33 mouse cellular contexts compared by ENCODE assay signal in the genomic region with DNA sequence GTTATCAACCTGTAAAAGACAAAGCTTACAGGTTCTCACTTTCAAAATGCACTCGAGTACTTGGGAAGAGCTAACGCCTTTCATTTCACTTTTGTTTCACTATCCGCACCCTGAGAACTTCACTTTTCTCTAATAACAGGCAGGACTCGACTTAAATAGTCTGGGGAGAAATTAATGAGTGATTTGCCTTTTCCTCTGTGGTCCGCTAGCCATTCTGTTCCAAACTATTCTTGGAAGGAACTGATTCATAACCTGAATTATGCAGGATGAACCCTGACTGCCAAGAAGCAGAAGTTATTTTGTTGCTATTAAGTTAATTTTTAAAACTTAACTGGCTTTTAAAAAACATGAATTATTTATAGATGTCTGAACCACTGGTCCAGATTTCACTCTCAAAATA. TPM values are rescaled to one million over a fixed set of nuclear protein-coding genes. Genes with fewer than 3 reads are reported as not detected.
DNase-seq lines count a peak whose midpoint lies in the region; ATAC-seq and TF ChIP-seq lines count a peak whose summit lies in the region.
"Had no signal": no experiment of that assay in that cellular context is flagged by ENCODE, and none has a peak within 500 bp of the region (broad histone marks: within the 10 kb centered on the region; RNA-seq: fewer than 3 reads in every experiment).

No protein-coding gene starts in this region.

- no peak overlapping the region for H3K4me3 ChIP-seq in heart, adult 2 months
- H3K4me3 ChIP-seq in CH12.LX (replicated peaks in 1 of 3; ENCODE audit: low read depth in 2 of 3, low read length in 2 of 3, poor library complexity in 1 of 3) = no peak overlapping the region
- no peak overlapping the region for H3K4me3 ChIP-seq in hindbrain, embryonic 16.5 days (ENCODE audit: low read length)
- H3K4me3 ChIP-seq in embryonic facial prominence, embryonic 10.5 days = no peak overlapping the region
- H3K4me3 ChIP-seq: embryonic facial prominence, embryonic 12.5 days; embryonic facial prominence, embryonic 15.5 days; erythroblast, embryonic 14.5 days; forebrain, embryonic 13.5 days; hindbrain, embryonic 13.5 days had no signal

- H3K9ac ChIP-seq in heart, adult 2 months (ENCODE audit: low read depth, low read length) = no peak overlapping the region
- H3K9ac ChIP-seq in CH12.LX (ENCODE audit: insufficient read depth, low read depth) = no peak overlapping the region; the same call in 1 of the 2 replicates
- no peak overlapping the region for H3K9ac ChIP-seq in hindbrain, embryonic 16.5 days (ENCODE audit: low read depth, low read length)
- H3K9ac ChIP-seq: embryonic facial prominence, embryonic 12.5 days; embryonic facial prominence, embryonic 15.5 days; forebrain, embryonic 13.5 days; hindbrain, embryonic 13.5 days had no signal

- dilution Hi-C loops in CH12.LX (cut with MboI; ENCODE audit: extremely low pct_ligation_motif_present, extremely low pct_unique_long_range_greater_than_20kb, low sequenced_read_pairs) = no loop called here

- no peaks in the 10 kb centered on the region for H3K4me1 ChIP-seq in heart, adult 2 months (ENCODE audit: control insufficient read depth, insufficient read depth, low read length)
- H3K4me1 ChIP-seq in CH12.LX (ENCODE audit: control insufficient read depth in 1 of 2, insufficient read depth in 2 of 2) = no peaks in the 10 kb centered on the region
- H3K4me1 ChIP-seq in hindbrain, embryonic 16.5 days (ENCODE audit: control insufficient read depth, insufficient read depth, low read depth, low read length) = no peaks in the 10 kb centered on the region
- no peaks in the 10 kb centered on the region for H3K4me1 ChIP-seq in embryonic facial prominence, embryonic 10.5 days
- H3K4me1 ChIP-seq: embryonic facial prominence, embryonic 12.5 days; embryonic facial prominence, embryonic 15.5 days; forebrain, embryonic 13.5 days; hindbrain, embryonic 13.5 days had no signal

- intact Hi-C loops in heart, adult 2 months (cut with DNase I) = loop anchor here (10.0 kb wide), 1 partner anchor 99 kb away; no protein-coding TSS in a partner anchor

- no peaks in the 10 kb centered on the region for H3K79me2 ChIP-seq in heart, adult 2 months (replicated peaks; ENCODE audit: control insufficient read depth, insufficient read depth, low read length)
- no peaks in the 10 kb centered on the region for H3K79me2 ChIP-seq in CH12.LX (replicated peaks; ENCODE audit: control insufficient read depth, extremely low read depth, insufficient read depth, poor library complexity, severe bottlenecking)

- TF ChIP-seq RAD21 in CH12.LX (IDR thresholded peaks at IDR 0.05; ENCODE audit: low read depth, low read length) = no peak

- no peaks in the 10 kb centered on the region for H3K36me3 ChIP-seq in heart, adult 2 months (ENCODE audit: control insufficient read depth, insufficient read depth, low read length)
- H3K36me3 ChIP-seq in CH12.LX (replicated peaks in 1 of 2; ENCODE audit: control insufficient read depth in 1 of 2, insufficient read depth in 1 of 2, low read length in 1 of 2) = no peaks in the 10 kb centered on the region
- no peaks in the 10 kb centered on the region for H3K36me3 ChIP-seq in hindbrain, embryonic 16.5 days (ENCODE audit: control insufficient read depth, insufficient read depth, low read length)
- no peaks in the 10 kb centered on the region for H3K36me3 ChIP-seq in embryonic facial prominence, embryonic 10.5 days (replicated peaks)
- H3K36me3 ChIP-seq: embryonic facial prominence, embryonic 12.5 days; embryonic facial prominence, embryonic 15.5 days; G1E; hindbrain, embryonic 13.5 days had no signal

- DNase-seq in heart, adult 11 months = peak; percentile 77
- no peak for DNase-seq in heart, adult 2 months
- DNase-seq in 3T3-L1 (ENCODE audit: low read depth, low spot score) (peak; percentile 25), CH12.LX (ENCODE audit: extremely low read depth) (no peak), adipocyte (ENCODE audit: low spot score) (peak; percentile 18)
- no peak for DNase-seq in embryonic facial prominence, embryonic 10.5 days (ENCODE audit: low spot score)
- DNase-seq in right cerebral cortex, adult 18-20 months = no peak
- DNase-seq: adrenal gland, postnatal 10 days; adrenal gland, postnatal 36 days; cerebellum, adult 18-20 months; cerebellum, adult 9-10 months; cerebellum, postnatal 14 days; gastrocnemius, postnatal 14 days; kidney, adult 8-10 months had no signal

- TF ChIP-seq POLR2A in heart, adult 2 months (IDR thresholded peaks at IDR 0.05; ENCODE audit: insufficient read depth, low read depth, low read length) = no peak
- no peak for TF ChIP-seq POLR2A in CH12.LX (IDR thresholded peaks at IDR 0.05; ENCODE audit: low read depth, low read length)

- no peaks in the 10 kb centered on the region for H3K9me3 ChIP-seq in CH12.LX (replicated peaks; ENCODE audit: low read length)
- H3K9me3 ChIP-seq in hindbrain, embryonic 16.5 days (ENCODE audit: control insufficient read depth, low read length) = no peaks in the 10 kb centered on the region
- no peaks in the 10 kb centered on the region for H3K9me3 ChIP-seq in embryonic facial prominence, embryonic 10.5 days
- H3K9me3 ChIP-seq: embryonic facial prominence, embryonic 12.5 days; embryonic facial prominence, embryonic 15.5 days; forebrain, embryonic 13.5 days; G1E; hindbrain, embryonic 13.5 days had no signal

- no peak for TF ChIP-seq EP300 in heart, adult 2 months (IDR thresholded peaks at IDR 0.05; ENCODE audit: insufficient read depth, low read depth, low read length)
- no peak for TF ChIP-seq EP300 in CH12.LX (IDR thresholded peaks at IDR 0.05; ENCODE audit: low read length)

- no peak overlapping the region for H3K27ac ChIP-seq in heart, adult 2 months
- no peak overlapping the region for H3K27ac ChIP-seq in CH12.LX (ENCODE audit: insufficient read depth, low read depth)
- H3K27ac ChIP-seq in hindbrain, embryonic 16.5 days (ENCODE audit: low read depth, low read length) = no peak overlapping the region
- no peak overlapping the region for H3K27ac ChIP-seq in embryonic facial prominence, embryonic 10.5 days (replicated peaks)
- H3K27ac ChIP-seq: embryonic facial prominence, embryonic 12.5 days; embryonic facial prominence, embryonic 15.5 days; forebrain, embryonic 13.5 days; hindbrain, embryonic 13.5 days; hindbrain, postnatal 0 days had no signal

- no peak for ATAC-seq in hindbrain, embryonic 16.5 days
- ATAC-seq: activated CD4-positive, CD25-positive, alpha-beta regulatory T cell, adult 4 months; forebrain, embryonic 13.5 days; forebrain, embryonic 16.5 days; hindbrain, postnatal 0 days; inflammation-experienced regulatory T-cells, adult 6 months; intestine, postnatal 0 days had no signal

- in situ Hi-C loops in CH12.LX (cut with MboI; ENCODE audit: low pct_ligation_motif_present, low pct_unique_long_range_greater_than_20kb, low sequenced_read_pairs) = no loop called here

- peak overlapping the region; percentile 21; the same call in 1 of the 2 replicates for H3K4me2 ChIP-seq in CH12.LX (ENCODE audit: insufficient read depth, low read depth, poor library complexity, severe bottlenecking)
- H3K4me2 ChIP-seq in hindbrain, embryonic 16.5 days (ENCODE audit: low read length) = no peak overlapping the region
- H3K4me2 ChIP-seq: embryonic facial prominence, embryonic 12.5 days; embryonic facial prominence, embryonic 15.5 days; forebrain, embryonic 13.5 days; heart, embryonic 11.5 days; hindbrain, embryonic 13.5 days had no signal

- no peaks in the 10 kb centered on the region for H3K27me3 ChIP-seq in heart, adult 2 months (ENCODE audit: control insufficient read depth, insufficient read depth, low read length)
- no peaks in the 10 kb centered on the region for H3K27me3 ChIP-seq in CH12.LX (replicated peaks)
- peaks cover 2% of the 10 kb centered on the region; the same call in 1 of the 2 replicates for H3K27me3 ChIP-seq in hindbrain, embryonic 16.5 days (replicated peaks; ENCODE audit: control insufficient read depth, insufficient read depth, low read length)
- H3K27me3 ChIP-seq in embryonic facial prominence, embryonic 10.5 days (replicated peaks; ENCODE audit: low read depth, poor library complexity, severe bottlenecking) = peaks cover 70% of the 10 kb centered on the region
- H3K27me3 ChIP-seq: embryonic facial prominence, embryonic 12.5 days; embryonic facial prominence, embryonic 15.5 days had no signal

- TF ChIP-seq CTCF in heart, adult 2 months (IDR thresholded peaks at IDR 0.05) = no peak
- no peak for TF ChIP-seq CTCF in CH12.LX (conservative IDR thresholded peaks at IDR 0.05 in 1 of 2, IDR thresholded peaks at IDR 0.05 in 1 of 2; ENCODE audit: low read depth in 2 of 2, low read length in 2 of 2)

- WGBS in heart, adult 2 months = 39% methylated on average over 5 of the region's 5 CpGs
- WGBS in hindbrain, embryonic 16.5 days = 67% methylated on average over 5 of the region's 5 CpGs
- WGBS in embryonic facial prominence, embryonic 10.5 days = 74% methylated on average over 5 of the region's 5 CpGs

TF ChIP-seq in CH12.LX, 34 proteins besides CTCF, POLR2A, EP300 and RAD21:
- TF ChIP-seq KAT2A (IDR thresholded peaks at IDR 0.05; ENCODE audit: insufficient replicate concordance, low read length) = no peak
- no peak for TF ChIP-seq ZMIZ1 (IDR thresholded peaks at IDR 0.05; ENCODE audit: low read depth, low read length)
- no peak for TF ChIP-seq JUND (conservative IDR thresholded peaks at IDR 0.05; ENCODE audit: low read depth, low read length)
- TF ChIP-seq IRF4 (IDR thresholded peaks at IDR 0.05; ENCODE audit: low read depth, low read length) = no peak
- TF ChIP-seq BHLHE40 (IDR thresholded peaks at IDR 0.05; ENCODE audit: low read depth, low read length) = no peak
- TF ChIP-seq CHD1 (IDR thresholded peaks at IDR 0.05; ENCODE audit: low read depth, low read length) = no peak
- no peak for TF ChIP-seq SIN3A (IDR thresholded peaks at IDR 0.05; ENCODE audit: low read length)
- TF ChIP-seq MYC (IDR thresholded peaks at IDR 0.05; ENCODE audit: low read depth, low read length) = no peak
- TF ChIP-seq USF1 (IDR thresholded peaks at IDR 0.05; ENCODE audit: low read depth, low read length) = no peak
- no peak for TF ChIP-seq MEF2A (IDR thresholded peaks at IDR 0.05; ENCODE audit: borderline replicate concordance, low read depth, low read length)
- TF ChIP-seq MAZ (IDR thresholded peaks at IDR 0.05; ENCODE audit: low read depth, low read length) = no peak
- TF ChIP-seq E2F4 (IDR thresholded peaks at IDR 0.05; ENCODE audit: insufficient replicate concordance, low read depth, low read length) = no peak
- no peak for TF ChIP-seq MAX (IDR thresholded peaks at IDR 0.05; ENCODE audit: low read length)

RNA-seq across cellular contexts. Expression of a gene that starts 26.4 kb away (rescaled TPM):
- not detected for total RNA-seq in heart, adult 2 months (2021)
- not detected in 2 replicates for polyA plus RNA-seq in heart, adult 2 months (2012; rRNA removed)
- total RNA-seq in CH12.LX (2012; rRNA removed) (not detected in 2 replicates), CH12.LX (2014; rRNA removed) (not detected in 2 replicates)
- not detected in 2 replicates for polyA plus RNA-seq in CH12.LX (2012; ENCODE audit: insufficient read length, low read depth)
- 0.14 TPM in 1 of 2 replicates, not detected in the other for polyA plus RNA-seq in hindbrain, embryonic 16.5 days (2015; fragmentation: Nextera tagmentation; extraction: Ambion mirVana)
- polyA plus RNA-seq in embryonic facial prominence, embryonic 10.5 days (2016; fragmentation: Nextera tagmentation; extraction: Ambion mirVana) = 0.27 and 0.33 TPM in 2 replicates
- total RNA-seq: adrenal gland, adult 18-20 months; adrenal gland, postnatal 10 days; adrenal gland, postnatal 36 days; G1E; gastrocnemius, adult 18-20 months; gastrocnemius, postnatal 14 days; heart, adult 8-10 months; heart, postnatal 25 days; hematopoietic stem cell, adult 5-6 weeks; hindbrain, postnatal 0 days had no signal
- polyA plus RNA-seq: activated CD4-positive, CD25-positive, alpha-beta regulatory T cell, adult 4 months; embryonic facial prominence, embryonic 15.5 days; erythroblast, embryonic 14.5 days; forebrain, embryonic 13.5 days; forebrain, embryonic 16.5 days; G1E; gonadal fat pad, adult 2 months; hindbrain, embryonic 13.5 days; hindbrain, postnatal 0 days; inflammation-experienced regulatory T-cells, adult 6 months; intestine, postnatal 0 days had no signal

Comparison
In these comparisons a context has a peak if more than half of its experiments do, and no peak if none do; other contexts are left out.
1. DNase-seq: peak in heart, adult 11 months (single experiment), 3T3-L1 (single experiment) and adipocyte (single experiment); none in heart, adult 2 months (0 of 2), CH12.LX (single experiment), embryonic facial prominence, embryonic 10.5 days (single experiment) and right cerebral cortex, adult 18-20 months (single experiment).